Mouse (Mus musculus) neural tube, embryonic 15.5 days (tissue): ENCODE measurements around the gene Tmem120b. TPM values are rescaled to one million over a fixed set of nuclear protein-coding genes. Genes with fewer than 3 reads are reported as not detected.

ENCODE experiments used
- ATAC-seq: fragments of 200-750 bp; cut with Nextera tagmentation; 2 replicates; pipeline ENCODE4 v1.8.0; 2017; ENCODE audit warnings: mild to moderate bottlenecking, moderate TSS enrichment, moderate library complexity; ENCODE audit not compliant: low FRiP score
- H3K27ac ChIP-seq: fragments of 300-500 bp; sonication (generic); replicated peaks from 2 replicates; pipeline ENCODE4 v1.5.1; 2015; ENCODE audit warnings: mild to moderate bottlenecking, inconsistent platforms
- H3K27me3 ChIP-seq: fragments of 300-500 bp; sonication (generic); replicated peaks from 2 replicates; pipeline ENCODE4 v1.6.1; 2015; ENCODE audit warnings: inconsistent platforms
- H3K36me3 ChIP-seq: fragments of 300-500 bp; sonication (generic); 2 replicates; pipeline ENCODE4 v1.6.1; 2015; ENCODE audit warnings: inconsistent platforms
- H3K4me1 ChIP-seq: fragments of 300-500 bp; sonication (generic); 2 replicates; pipeline ENCODE4 v1.6.1; 2015; ENCODE audit warnings: inconsistent platforms
- H3K4me2 ChIP-seq: fragments of 300-500 bp; sonication (generic); 2 replicates; pipeline ENCODE4 v1.6.1; 2015; ENCODE audit warnings: inconsistent platforms, mild to moderate bottlenecking, moderate library complexity
- H3K4me3 ChIP-seq: fragments of 300-500 bp; sonication (generic); replicated peaks from 2 replicates; pipeline ENCODE4 v1.5.1; 2015; ENCODE audit warnings: mild to moderate bottlenecking, inconsistent platforms
- H3K9ac ChIP-seq: fragments of 300-500 bp; sonication (generic); replicated peaks from 2 replicates; pipeline ENCODE4 v1.6.1; 2015; ENCODE audit warnings: mild to moderate bottlenecking, inconsistent platforms
- H3K9me3 ChIP-seq: fragments of 300-500 bp; sonication (generic); replicated peaks from 2 replicates; pipeline ENCODE4 v1.6.1; 2016; ENCODE audit warnings: inconsistent platforms
- WGBS: fragments of 180-500 bp; shearing (Covaris S2); methylation state at CpG from one replicate; pipeline ENCODE4 v1.1.7; 2015; ENCODE audit warnings: mixed read lengths; 5-methylcytosine and 5-hydroxymethylcytosine counted together
- polyA plus RNA-seq: library from polyadenylated mRNA; unstranded; fragments of >200 nt; fragmentation: Nextera tagmentation; extraction: Ambion mirVana; gene quantifications from 2 replicates; pipeline ENCODE4 v1.2.1, GENCODE M21; 2015

Tmem120b gene
- polyA plus RNA-seq, 1 experiment from 2014 or later: 19.6 TPM

- H3K36me3 ChIP-seq: 0 out of 2 replicates have a peak, but pooled peaks cover 5% of the 10 kb centered on the region
- H3K4me1 ChIP-seq: peaks cover 71% of the 10 kb centered on the region
- no peaks in the 10 kb centered on the region for H3K9me3 ChIP-seq
- no peaks in the 10 kb centered on the region for H3K27me3 ChIP-seq
- H3K9ac ChIP-seq: no peak overlapping the region
- peak overlapping the region; percentile 91 for H3K4me2 ChIP-seq
- WGBS: 18% methylated on average over 18 of the region's 18 CpGs
- H3K4me3 ChIP-seq: peak overlapping the region; percentile 45; the same call in 1 of the 2 replicates
- no peak for ATAC-seq
- peak overlapping the region; percentile 97 for H3K27ac ChIP-seq
These were observed 65.0 kb downstream of the Tmem120b start for GRCm38 (mm10) chr5:123133083-123133783.

- 0 out of 2 replicates have a peak, but pooled peaks cover 5% of the 10 kb centered on the region for H3K36me3 ChIP-seq
These were observed 65.5 kb downstream of the Tmem120b start for GRCm38 (mm10) chr5:123133784-123134143.

GRCm38 (mm10) chr5:123134186-123134874 is 66.1 kb downstream of the Tmem120b start:
- peaks cover 68% of the 10 kb centered on the region for H3K4me1 ChIP-seq
- peak overlapping the region; percentile 91 for H3K4me2 ChIP-seq
- H3K9me3 ChIP-seq: no peaks in the 10 kb centered on the region
- ATAC-seq: no peak
- H3K27ac ChIP-seq: peak overlapping the region; percentile 97
- peak overlapping the region; percentile 99 for H3K9ac ChIP-seq
- 0 out of 2 replicates have a peak, but pooled peaks cover 5% of the 10 kb centered on the region for H3K36me3 ChIP-seq
- 11% methylated on average over 13 of the region's 13 CpGs for WGBS
- no peaks in the 10 kb centered on the region for H3K27me3 ChIP-seq
- H3K4me3 ChIP-seq: peak overlapping the region; percentile 69

More at GRCm38 (mm10) chr5:123133784-123134143, 65.5 kb downstream of the Tmem120b start:
- no peaks in the 10 kb centered on the region for H3K27me3 ChIP-seq
- H3K9me3 ChIP-seq: no peaks in the 10 kb centered on the region
- H3K9ac ChIP-seq: no peak overlapping the region
- H3K27ac ChIP-seq: peak overlapping the region; percentile 97
- 12% methylated on average over 7 of the region's 7 CpGs for WGBS
- peak overlapping the region; percentile 91 for H3K4me2 ChIP-seq
- peak overlapping the region; percentile 45; the same call in 1 of the 2 replicates for H3K4me3 ChIP-seq
- H3K4me1 ChIP-seq: peaks cover 68% of the 10 kb centered on the region
- ATAC-seq: no peak

GRCm38 (mm10) chr5:123134875-123135382 is 66.7 kb downstream of the Tmem120b start:
- Histone ChIP-seq H3K9me3 (no peaks in the 10 kb centered on the region), H3K36me3 (0 out of 2 replicates have a peak, but pooled peaks cover 2% of the 10 kb centered on the region)

GRCm38 (mm10) chr5:123135471-123136360 is 67.5 kb downstream of the Tmem120b start:
- 2% methylated on average over 30 of the region's 30 CpGs for WGBS
- Histone ChIP-seq H3K4me3 (peak overlapping the region; percentile 69), H3K9ac (peak overlapping the region; percentile 99), H3K9me3 (no peaks in the 10 kb centered on the region), H3K36me3 (0 out of 2 replicates have a peak, but pooled peaks cover 2% of the 10 kb centered on the region), H3K27me3 (no peaks in the 10 kb centered on the region), H3K4me1 (peaks cover 68% of the 10 kb centered on the region), H3K27ac (peak overlapping the region; percentile 97), H3K4me2 (peak overlapping the region; percentile 91)
- no peak for ATAC-seq

More at GRCm38 (mm10) chr5:123134875-123135382, 66.7 kb downstream of the Tmem120b start:
- Histone ChIP-seq H3K4me3 (peak overlapping the region; percentile 69), H3K4me2 (peak overlapping the region; percentile 91), H3K4me1 (peaks cover 68% of the 10 kb centered on the region), H3K9ac (peak overlapping the region; percentile 99), H3K27me3 (no peaks in the 10 kb centered on the region), H3K27ac (peak overlapping the region; percentile 97)
- no peak for ATAC-seq
- 6% methylated on average over 8 of the region's 8 CpGs for WGBS

- 0% methylated on average over 13 of the region's 13 CpGs for WGBS
- peak overlapping the region; percentile 91 for H3K4me2 ChIP-seq
- peaks cover 63% of the 10 kb centered on the region for H3K4me1 ChIP-seq
- peak overlapping the region; percentile 99 for H3K9ac ChIP-seq
- H3K4me3 ChIP-seq: peak overlapping the region; percentile 69
- H3K27me3 ChIP-seq: no peaks in the 10 kb centered on the region
- no peaks in the 10 kb centered on the region for H3K9me3 ChIP-seq
- peak overlapping the region; percentile 97 for H3K27ac ChIP-seq
- no peak for ATAC-seq
- 0 out of 2 replicates have a peak, but pooled peaks cover 2% of the 10 kb centered on the region for H3K36me3 ChIP-seq
These were observed 68.3 kb downstream of the Tmem120b start for GRCm38 (mm10) chr5:123136361-123137043.

GRCm38 (mm10) chr5:123137044-123137909 is 69.1 kb downstream of the Tmem120b start:
- 1% methylated on average over 20 of the region's 20 CpGs for WGBS
- Histone ChIP-seq H3K9me3 (no peaks in the 10 kb centered on the region), H3K9ac (peak overlapping the region; percentile 99), H3K27ac (peak overlapping the region; percentile 97), H3K4me1 (peaks cover 56% of the 10 kb centered on the region), H3K36me3 (0 out of 2 replicates have a peak, but pooled peaks cover 2% of the 10 kb centered on the region), H3K4me2 (peak overlapping the region; percentile 91), H3K4me3 (peak overlapping the region; percentile 69), H3K27me3 (no peaks in the 10 kb centered on the region)
- no peak for ATAC-seq

GRCm38 (mm10) chr5:123137910-123138229 is 69.7 kb downstream of the Tmem120b start:
- no peak for ATAC-seq
- 0 out of 2 replicates have a peak, but pooled peaks cover 2% of the 10 kb centered on the region for H3K36me3 ChIP-seq
- no peaks in the 10 kb centered on the region for H3K27me3 ChIP-seq
- H3K4me2 ChIP-seq: peak overlapping the region; percentile 91
- H3K4me1 ChIP-seq: peaks cover 50% of the 10 kb centered on the region
- H3K4me3 ChIP-seq: peak overlapping the region; percentile 69
- 0% methylated on average over 6 of the region's 6 CpGs for WGBS
- peak overlapping the region; percentile 97 for H3K27ac ChIP-seq
- no peaks in the 10 kb centered on the region for H3K9me3 ChIP-seq
- H3K9ac ChIP-seq: peak overlapping the region; percentile 99

- 0 out of 2 replicates have a peak, but pooled peaks cover 2% of the 10 kb centered on the region for H3K36me3 ChIP-seq
- H3K27me3 ChIP-seq: no peaks in the 10 kb centered on the region
- peak; percentile 2; the same call in 1 of the 2 replicates for ATAC-seq
- H3K4me1 ChIP-seq: peaks cover 45% of the 10 kb centered on the region
- peak overlapping the region; percentile 97 for H3K27ac ChIP-seq
- peak overlapping the region; percentile 91 for H3K4me2 ChIP-seq
- H3K9me3 ChIP-seq: no peaks in the 10 kb centered on the region
- peak overlapping the region; percentile 69 for H3K4me3 ChIP-seq
- WGBS: 0% methylated on average over 40 of the region's 40 CpGs
- H3K9ac ChIP-seq: peak overlapping the region; percentile 99
These were observed 70.2 kb downstream of the Tmem120b start for GRCm38 (mm10) chr5:123138230-123138911.
